Mouse (Mus musculus) liver, adult (tissue): ENCODE measurements around the gene Stk10.
A peak's percentile ranks its signal among the peaks of the same experiment; 100 is the strongest.

Experiments
- GATA4 ChIP-seq: IDR thresholded peaks from 2 replicates; pipeline ENCODE4 v1.6.1; 2014; ENCODE audit warnings: mild to moderate bottlenecking, low read length; ENCODE audit not compliant: insufficient replicate concordance

The Stk10 gene

GRCm38 (mm10) chr11:32615561-32615960 is 82.5 kb downstream of the Stk10 start:
- TF ChIP-seq GATA4 = no peak

DNA sequence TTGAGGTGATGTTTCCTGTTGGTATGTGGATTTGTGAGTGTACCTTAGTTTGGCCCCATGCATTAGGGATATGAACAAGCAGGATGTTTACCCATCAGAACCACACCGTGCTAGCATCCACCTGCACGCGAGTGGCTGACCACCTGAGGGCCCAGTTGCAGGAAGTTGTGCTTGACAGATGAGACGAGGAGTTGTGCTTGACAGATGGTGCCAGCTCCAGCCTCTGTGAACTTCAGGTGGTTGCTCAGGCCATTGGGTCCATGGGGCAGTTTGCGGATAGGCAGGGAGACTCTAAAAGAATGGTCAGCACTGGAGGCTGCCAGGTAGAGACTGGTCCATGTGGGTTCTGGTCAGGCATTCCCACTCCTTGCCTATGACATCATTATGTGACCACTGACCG is 83.0 kb downstream of the Stk10 start:
- TF ChIP-seq GATA4 = no peak

- TF ChIP-seq GATA4 = no peak
Observed at GRCm38 (mm10) chr11:32618036-32618435, 84.9 kb downstream of the Stk10 start.

DNA sequence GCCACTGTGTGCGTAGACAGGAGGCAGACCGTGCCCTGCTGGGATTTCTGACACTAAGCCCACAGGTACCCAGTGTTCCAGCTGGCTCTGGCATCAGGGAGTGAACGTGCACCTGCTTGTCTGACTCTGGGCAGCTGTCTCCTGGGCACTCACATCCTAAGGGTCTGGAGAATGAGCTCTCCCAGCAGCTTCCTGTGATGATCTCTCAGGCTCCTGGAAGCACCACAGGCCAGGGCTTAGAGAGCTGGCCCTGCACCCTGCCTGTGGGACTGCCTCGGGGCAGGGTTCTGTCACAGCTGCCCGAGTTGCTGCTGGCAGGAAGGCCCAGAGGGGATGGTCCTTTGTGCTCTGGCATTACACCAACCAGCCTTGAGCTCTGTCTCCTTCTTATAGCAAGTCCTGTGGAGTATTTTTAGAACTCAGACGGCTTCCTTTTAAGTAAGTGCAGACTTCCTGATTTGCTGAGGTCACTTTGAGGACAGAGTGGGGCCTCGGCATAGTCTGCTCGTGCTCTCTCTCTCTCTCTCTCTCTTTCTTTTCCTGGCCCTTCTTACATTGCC is 86.2 kb downstream of the Stk10 start:
- TF ChIP-seq GATA4 = no peak

- TF ChIP-seq GATA4 = no peak
Observed at GRCm38 (mm10) chr11:32619866-32620456, 86.9 kb downstream of the Stk10 start.

DNA sequence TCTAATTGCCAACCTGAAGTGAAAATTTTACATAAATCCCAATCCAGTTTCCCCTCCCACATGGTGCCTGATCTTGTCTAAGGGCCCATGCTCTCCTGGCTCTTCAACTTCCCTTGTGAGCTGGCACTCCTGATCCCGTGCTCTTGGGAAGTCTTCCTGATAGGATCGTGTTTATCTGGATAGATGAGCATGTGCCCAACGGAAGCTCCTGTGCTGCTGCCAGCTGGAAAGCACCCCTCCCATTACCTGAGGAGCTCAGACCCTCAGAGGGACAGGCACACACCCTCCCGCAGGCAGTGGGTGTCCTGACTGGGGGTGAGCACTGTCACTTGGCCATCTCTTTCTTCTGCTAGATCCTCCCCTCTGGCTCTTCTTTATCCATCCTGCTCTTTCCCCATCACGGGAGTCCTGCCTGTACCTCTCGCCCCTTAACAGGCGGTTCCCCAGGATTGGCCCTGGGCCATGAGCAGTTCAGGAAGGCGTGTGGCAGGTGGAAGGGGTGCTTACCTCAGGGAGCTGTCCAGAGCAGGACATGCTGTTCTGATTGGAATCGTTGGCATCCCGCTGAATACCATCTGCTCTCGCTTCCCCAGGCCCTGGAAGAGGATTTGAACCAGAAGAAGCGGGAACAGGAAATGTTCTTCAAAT is 88.8 kb downstream of the Stk10 start:
- TF ChIP-seq GATA4 = no peak

DNA sequence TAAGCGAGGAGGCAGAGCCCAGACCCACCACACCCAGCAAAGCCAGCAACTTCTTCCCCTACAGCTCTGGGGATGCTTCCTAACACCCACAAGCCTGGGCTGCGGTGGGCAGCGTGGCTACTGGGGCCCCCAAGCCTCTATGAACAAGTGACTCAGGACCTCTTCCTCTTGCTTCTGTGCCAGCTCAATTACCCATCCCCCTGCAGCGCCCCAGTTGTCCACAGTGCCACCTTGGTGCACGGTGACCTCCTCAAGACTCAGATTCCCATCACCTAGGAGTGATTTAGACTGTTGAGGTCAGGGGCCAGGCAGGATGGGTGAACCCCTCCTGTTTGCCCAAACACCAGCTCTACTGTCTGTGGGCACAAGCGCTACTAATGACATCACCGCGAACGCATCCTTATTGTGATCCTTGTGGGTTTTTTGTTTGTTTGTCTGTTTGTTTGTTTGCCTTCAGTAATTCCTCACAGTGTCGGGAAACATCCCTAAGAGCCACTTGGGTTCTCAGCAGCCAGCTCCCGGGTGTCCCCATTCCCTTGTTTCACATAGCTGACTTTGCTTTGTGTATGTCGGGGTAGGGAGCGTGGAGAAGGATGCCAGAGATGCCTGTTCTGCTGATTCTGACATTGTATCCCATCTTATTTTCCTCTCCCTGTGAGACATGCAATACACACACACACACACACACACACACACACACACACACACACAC is 89.5 kb downstream of the Stk10 start:
- no peak for TF ChIP-seq GATA4

DNA sequence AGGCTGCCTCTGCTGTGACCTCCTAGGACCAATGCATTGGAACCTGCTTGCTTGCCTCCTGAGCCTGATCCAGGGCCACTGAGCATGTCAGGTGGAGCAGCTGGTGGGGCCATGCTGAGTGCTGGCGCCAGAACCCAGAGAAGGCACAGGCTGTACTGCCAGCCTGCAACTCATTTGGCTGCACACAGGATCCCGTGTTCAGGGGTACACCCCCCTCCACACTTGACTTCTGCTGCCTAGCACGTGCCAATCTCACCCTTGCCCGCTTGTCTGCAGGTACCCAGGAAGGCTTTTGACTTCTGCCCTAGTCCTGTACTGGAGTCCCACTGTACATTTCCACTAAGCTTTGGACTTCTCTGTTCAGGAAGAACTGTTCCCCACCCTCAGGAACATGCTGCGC is 90.1 kb downstream of the Stk10 start:
- no peak for TF ChIP-seq GATA4

DNA sequence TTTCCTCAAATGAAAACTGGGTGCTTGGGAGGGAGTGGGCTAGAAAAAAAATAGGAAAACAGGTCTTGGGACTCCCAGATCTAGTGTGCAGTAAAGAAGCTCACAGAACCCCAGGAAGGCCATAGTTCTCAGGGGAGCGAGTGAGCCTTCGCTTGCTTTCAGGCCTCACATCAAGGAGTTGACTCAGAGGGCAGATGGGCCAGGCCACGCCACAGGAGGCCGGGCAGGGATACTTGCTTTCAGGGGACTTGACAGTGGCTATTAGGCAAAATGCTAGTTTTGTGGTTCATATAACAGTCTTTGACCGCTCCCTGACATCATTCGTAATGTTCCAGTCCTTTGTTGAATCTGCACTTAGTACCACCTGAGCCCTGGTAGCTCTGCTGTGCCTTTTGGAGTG is 90.8 kb downstream of the Stk10 start:
- TF ChIP-seq GATA4 = no peak

DNA sequence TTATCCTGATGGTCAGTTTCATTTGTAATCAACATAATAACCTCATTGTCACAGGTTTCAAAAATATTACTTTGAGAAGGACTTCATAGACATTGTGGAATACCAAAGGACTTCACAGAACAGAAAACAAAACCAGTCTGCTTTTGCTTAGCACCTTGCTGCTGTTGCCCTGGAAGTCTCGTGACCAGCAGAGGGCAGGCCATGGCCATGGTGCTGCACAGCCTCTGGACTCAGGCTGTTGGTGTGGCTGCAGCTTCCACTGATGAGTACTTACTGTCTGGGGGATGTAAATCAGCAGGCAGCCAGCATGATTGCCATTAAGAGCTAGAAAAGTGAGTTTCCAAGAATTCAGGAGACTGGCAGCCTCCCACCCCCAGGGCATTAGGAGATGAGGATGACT is 92.6 kb downstream of the Stk10 start:
- no peak for TF ChIP-seq GATA4

- no peak for TF ChIP-seq GATA4
Observed at GRCm38 (mm10) chr11:32626079-32626478, 93.0 kb downstream of the Stk10 start.

DNA sequence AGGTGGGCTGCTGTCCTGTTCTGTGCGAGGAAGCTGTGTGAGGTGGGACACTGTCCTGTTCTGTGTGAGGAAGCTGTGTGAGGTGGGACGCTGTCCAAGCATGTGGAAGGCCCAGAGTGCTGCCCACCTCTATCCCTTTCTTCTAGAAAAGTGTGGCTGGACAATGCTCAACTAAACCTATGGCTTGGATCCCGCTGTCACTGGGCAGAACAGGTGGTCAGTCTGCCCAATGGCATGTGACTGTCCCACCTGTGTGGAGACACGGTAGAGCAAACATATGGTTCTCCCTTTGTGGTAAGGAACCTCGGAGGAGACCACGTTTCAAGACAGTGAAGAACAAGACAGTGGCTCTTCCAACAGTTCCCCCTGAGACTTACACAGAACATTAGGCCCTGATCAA is 94.8 kb downstream of the Stk10 start:
- no peak for TF ChIP-seq GATA4

GRCm38 (mm10) chr11:32629713-32630211 is 96.7 kb downstream of the Stk10 start:
- TF ChIP-seq GATA4 = no peak

DNA sequence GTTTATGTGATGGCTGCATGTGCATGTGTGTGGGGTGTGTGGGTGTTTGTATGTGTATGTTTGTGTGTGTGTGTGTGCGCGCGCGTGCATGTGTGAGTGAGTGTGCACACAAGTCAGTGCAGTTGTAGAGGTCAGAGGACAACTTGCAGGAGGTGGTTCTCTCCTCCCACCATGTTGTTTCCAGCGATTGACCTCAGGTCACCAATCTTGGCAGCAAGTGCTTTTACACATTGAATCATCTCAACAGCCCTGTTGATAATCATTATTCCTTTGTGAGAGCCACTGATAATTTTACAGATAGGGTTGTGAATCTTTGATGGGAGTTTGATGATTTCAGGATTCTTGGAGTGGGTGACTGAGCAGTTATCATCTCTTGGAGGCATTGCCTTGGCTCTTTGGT is 99.6 kb downstream of the Stk10 start:
- no peak for TF ChIP-seq GATA4

DNA sequence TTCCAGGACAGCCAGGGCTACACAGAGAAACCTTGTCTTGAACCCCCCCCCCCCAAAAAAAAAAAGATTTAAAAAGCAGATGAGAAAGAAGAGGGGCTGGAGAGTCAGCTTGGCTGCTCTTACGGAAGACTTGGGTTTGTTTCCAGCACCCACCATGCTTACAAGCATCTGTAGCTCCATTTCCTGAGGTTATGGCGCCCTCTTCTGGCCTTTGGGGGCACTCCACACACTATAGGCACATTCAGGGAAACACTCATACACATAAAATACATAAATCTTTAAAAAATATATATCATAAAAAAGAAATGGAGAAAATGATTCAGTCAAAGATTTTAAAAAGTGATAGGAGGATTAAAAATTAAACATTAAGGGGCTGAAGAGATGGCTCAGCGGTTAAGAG is 100.4 kb downstream of the Stk10 start:
- TF ChIP-seq GATA4 = no peak

GRCm38 (mm10) chr11:32634143-32634542 is 101.0 kb downstream of the Stk10 start:
- TF ChIP-seq GATA4 = peak; percentile 44; the same call in 1 of the 2 replicates
